Mouse (Mus musculus) right cerebral cortex, postnatal 25 days (tissue): ENCODE results near the gene Krt79.

ENCODE experiments used
- DNase-seq: peaks from one replicate; pipeline ENCODE4 v3.0.0; 2022

Krt79 gene

DNA sequence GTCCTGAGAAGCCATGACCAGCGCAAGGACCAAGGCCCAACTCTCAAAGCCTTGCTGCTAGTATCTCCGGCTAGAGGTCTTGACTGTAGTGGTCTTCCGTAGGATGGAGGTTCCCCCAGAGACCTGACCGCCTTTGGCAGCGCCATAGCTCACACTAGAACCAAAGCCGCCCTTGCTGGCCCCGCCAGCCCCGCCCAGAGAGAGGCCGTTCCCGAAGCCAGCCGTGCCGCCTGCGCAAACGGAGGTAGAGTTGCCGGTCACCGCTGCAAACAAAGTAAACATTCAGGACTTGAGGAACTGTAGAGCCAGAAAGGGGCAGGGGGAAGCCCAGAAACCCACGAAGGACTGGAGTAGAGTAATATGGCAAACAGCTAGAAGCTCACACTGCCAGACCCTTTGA lies 10.5 kb downstream of the Krt79 start:
- DNase-seq, result no peak

DNA sequence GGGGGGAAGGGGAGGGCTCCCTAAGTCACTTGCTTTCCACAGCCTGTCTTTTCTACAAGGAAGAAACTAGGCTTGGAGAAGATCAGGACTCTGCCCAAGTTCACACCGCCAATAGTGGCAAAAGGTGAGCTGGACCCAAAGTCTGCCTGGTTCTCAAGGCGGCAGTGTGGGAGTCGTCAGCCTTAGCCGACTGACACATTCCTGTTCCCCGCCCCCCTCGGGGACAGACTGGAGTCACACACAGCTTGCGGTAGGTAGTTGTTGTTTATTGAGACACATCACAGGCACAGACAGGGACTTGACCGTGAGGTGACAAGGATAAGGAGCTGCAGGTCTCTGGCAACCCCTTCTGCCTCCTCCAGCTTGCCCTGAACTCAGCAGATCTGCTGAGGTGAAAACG lies 11.0 kb downstream of the Krt79 start:
- no peak for DNase-seq

DNA sequence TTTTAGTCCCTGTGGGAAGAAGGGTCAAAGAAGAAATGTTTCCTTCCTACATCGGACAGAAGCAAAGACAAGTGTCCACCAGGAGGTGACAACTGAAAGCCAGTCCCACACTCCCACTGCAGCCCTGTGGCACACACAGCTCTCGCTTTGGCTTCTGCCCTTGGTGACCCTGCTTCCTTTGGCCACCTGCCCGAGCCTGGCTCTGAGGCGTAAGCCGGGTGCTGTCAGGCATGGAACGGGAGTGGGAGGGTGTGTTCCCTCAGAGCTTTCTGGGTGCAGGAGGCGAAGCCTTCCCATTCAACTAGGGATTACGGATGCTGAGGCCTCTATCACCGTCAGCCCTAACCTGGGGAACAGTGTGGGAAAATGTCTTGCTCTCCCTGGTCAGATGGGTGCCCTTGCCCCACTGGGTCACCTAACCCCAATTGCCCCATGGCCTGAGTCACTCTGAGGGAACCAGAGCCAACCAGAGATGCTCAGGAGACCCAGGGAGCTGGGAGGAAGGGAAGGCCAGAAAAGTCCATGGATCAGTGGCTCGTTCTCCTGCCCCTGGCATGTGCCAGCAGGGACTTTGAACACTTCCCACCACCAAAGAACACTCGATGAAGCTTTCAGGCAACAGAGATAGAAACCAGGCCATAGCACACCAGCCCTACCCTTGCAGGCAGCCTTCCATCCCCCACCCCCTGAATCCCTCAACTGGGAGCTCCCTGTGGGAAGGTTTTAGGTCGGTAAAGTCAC lies 12.6 kb downstream of the Krt79 start:
- no peak for DNase-seq

DNA sequence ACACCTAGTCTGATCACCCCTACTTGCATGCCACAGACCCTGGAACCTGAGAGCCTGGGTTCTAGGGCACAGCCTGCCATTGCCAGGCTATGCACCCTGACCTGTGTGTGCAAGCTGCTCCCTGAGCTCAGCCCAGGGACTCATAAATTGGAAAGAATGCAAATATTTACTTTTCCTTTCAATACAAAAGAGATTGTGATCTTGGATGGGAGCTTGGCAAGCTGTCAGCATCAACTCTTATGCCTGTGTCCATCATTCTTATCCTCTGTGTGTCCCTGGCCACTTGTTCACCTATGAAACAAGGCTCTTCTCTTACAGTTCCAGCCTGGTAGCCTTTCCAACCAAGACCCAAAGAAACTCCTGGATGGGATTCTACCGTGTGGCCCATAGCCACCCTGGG lies 15.1 kb downstream of the Krt79 start:
- no peak for DNase-seq

DNA sequence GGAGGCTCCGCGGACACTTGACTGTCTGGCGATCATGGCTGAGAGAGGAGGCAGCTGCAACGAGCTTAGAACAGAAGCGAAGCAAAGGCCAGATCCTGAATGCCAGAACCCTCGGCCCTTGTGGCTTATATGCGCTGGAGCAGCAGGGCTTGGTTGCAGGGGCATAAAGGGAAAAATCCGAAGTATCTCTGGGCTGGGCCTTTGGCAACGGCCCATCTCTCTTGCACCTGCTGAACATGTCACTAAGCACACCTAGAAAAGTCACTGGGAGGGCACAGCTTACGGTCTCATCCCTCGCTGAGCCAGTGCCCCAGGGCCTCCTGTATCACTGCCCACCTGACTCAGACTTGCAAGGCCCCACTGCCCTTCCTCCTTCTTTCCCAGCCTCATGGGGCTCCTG lies 15.5 kb downstream of the Krt79 start, which contains the start of gene Krt4:
Krt4 (minus strand) TSS at position 101 of the 400 bp plus-strand sequence.
- no peak for DNase-seq

DNA sequence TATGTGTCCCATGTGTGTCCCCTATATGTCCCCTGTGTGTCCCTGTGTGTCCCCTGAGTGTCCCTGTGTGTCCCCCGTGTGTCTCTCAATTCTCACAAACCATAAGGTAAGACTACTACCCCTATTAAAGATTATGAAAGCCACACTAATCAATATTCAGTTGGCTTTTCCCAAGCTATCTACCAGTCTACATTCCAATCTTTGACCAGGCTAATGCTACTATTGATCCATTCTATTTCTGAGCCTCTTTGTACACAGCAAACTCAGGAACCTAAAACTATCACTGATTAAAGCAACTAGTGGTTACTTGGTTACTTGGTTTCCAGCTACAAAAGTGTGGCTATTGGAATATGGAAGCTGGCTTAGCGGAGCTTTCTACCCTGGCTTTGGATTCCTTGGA lies 17.8 kb downstream of the Krt79 start:
- DNase-seq, result no peak

DNA sequence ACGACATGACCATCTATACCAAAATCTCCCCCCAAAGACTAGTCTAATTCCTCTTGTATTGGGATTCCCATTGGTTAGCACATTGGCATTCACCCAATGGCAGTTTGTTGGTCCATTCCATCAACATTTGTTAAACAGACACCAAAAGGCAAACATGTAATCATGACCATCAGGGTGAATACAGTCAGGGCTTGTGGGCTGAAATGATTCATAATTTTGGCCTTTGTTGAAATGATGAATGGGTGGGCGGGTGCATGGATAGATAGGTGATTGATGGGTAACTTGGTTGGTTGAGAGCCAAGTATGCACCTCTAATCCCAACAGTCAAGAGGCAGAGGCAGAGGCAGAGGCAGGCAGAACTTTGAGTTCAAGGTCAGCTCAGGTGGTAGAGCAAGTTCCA lies 24.1 kb downstream of the Krt79 start:
- no peak for DNase-seq

DNA sequence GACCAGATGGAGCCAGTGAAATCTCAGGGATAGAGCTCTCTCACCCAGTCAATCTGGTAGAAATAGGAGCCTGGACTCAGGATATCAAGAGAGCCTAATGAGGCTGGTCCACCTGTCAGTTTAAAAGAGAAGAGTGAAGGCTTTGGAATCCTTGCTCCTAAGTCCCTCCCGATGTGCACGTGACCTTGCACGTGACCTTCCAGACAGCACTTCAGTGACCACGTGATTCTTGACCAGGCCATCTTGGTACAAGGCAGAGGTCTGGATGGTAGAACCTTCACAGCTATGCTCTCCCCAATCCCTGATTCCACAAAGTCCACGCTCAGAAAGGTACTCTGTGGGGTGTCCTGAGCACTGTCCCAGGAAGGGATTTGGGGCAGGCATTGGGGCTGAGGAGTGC lies 35.3 kb downstream of the Krt79 start:
- no peak for DNase-seq

DNA sequence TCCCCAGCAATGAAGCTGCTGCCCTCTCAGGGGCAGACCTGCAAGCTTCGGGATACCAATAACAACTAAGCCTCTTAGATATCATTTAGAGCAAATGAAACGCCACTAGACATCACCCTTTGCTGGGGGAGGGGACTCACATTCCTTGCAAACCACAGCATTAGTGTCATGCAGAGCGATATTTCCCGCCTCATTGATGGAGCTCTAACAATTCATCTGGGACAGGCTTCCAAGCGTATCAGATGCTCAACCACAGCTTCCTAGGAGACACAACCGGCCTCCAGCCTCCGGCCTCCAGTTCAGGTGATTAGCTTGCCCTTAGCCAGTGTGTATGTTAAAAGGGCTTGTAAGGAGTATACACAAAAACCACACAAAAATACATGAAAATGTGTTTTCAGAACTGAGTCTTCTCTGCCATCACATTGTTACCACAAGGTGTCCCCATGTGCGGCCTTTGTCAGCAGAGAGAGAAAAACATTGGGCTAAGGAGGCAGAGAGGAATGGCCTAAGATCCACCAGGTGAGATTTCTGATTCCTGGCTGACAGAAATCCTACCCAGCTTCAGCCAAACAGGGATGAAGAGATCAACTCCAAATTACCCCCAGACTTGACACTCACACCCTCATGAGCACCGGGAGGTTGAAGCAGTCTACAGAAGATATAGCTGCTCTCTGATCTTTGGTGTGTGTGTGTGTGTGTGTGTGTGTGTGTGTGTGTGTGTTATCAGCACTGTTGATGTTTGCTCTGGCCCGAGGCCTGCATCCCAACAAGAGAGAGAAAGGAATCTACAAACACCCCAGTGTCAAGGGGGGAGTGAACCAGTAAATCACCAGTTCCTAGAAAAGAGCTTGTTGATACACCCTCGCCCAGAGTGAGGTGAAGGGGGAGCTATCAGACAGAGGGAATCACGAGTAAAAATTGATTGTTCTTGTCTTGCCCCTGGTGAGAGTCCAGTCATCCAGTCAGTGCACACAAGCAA lies 37.7 kb downstream of the Krt79 start:
- DNase-seq, result no peak

DNA sequence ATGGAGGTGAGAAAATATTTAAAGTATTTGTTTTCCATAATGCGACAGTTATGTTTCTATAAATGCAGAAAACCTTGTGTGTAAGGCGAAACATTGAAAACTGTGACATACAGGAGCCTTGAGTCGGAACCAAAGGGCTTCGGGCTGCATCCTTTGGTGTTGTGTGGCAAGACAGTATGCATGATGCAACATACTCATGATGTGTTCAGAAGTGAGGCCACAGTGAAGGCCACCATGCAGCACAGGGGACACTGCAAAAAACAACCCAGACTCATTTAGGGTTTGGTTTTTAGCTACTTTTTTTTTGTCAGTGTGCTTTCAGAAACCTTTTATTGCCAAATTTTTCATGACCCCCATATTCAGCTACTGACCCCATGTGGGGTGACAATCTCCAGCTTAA lies 44.9 kb downstream of the Krt79 start:
- no peak for DNase-seq

DNA sequence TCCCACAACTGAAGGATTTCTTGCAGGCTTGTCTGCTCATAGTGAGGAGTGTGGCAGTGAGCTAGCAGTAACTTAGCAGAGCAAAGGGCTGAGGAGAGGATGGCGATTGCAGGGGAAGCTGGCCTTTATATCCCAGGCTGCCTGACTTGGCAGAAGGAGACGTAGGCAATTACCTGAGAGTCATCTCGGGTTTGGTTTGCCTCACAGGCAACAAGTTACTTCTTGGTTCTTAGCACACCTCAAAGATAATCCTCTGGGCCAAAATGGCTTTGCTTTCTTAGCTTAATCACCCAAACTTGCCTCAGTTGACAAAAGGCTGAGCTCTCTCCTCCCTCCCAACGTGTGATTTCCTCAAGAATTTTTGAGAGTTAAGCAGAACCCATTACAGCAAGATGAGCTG lies 47.3 kb downstream of the Krt79 start, which contains the start of gene Krt76:
Krt76 (minus strand) TSS at position 101 of the 400 bp plus-strand sequence.
- no peak for DNase-seq

DNA sequence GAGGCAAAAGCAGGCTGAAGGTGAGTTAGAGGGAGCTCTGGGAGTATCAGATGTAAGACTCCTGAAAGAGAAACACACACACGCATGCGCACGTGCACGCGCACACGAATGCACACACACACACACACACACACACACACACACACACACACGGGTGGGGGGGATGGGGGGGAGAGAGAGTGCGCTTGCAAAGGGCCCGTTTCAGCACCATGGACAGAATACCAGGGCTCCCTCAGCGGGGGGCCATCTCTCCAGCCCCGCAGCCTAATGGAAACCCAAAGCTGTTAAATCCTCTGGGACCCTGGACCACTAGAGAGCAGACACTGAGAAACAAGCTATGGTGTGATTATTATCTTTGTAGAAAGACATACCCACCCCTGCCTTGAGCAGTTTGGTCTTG lies 60.3 kb downstream of the Krt79 start:
- DNase-seq, result no peak
